Mouse (Mus musculus): ENCODE measurements around the gene Naa60.
"Not testable (repeated sequence)": the region's sequence is repeated elsewhere in the genome, so short reads cannot be mapped to it uniquely, and the experiment has no call there.

Gene Naa60

DNA sequence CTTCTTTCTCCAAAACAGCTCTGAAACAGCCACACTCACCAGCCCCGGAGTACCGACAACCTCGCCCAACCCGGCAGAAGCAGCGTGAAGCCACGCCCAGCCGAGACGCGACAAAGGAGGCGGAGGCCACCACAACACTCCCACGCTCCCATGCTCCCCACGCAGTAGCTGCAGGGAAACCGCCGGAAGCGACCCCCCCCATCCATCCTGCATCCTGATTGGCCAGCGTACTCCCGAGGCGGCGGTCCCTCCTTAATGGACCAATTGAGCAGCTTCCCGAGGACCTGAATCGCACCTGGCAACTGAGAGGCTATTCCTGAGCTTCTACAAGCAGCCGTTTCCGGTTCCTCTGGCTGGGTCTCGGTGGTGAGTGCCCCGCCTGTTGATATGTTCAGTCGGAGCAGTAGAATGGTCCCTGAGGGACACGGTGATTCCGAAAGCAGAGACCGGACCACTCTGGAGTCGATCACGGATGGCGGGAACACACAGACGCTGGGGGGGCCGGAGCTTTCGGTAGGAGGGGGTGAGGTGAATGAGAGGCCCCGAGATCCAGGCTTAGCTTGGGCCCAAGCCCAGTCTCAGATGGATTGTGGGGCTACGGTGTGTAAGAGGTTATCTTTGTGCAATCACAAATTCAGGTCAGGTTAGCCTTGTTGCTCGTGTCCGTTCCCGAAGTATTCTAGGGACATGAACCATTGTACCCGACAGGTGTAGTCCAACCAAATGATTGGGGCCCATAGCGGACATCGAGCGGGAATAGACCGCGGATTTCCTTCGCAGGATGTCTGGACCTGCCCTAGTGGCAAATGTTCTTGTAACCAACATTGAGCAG lies at the start of gene Naa60:
Gene Naa60, plus strand, starts transcription at position 160 of the 832 bp plus-strand sequence.
- peak; percentile 73 to 88 for DNase-seq (ENCODE audit: low spot score in 2 of 2)

GRCm38 (mm10) chr16:3828021-3828420 lies 44.2 kb upstream of the Naa60 start:
- DNase-seq (ENCODE audit: low spot score in 2 of 2), result no peak

GRCm38 (mm10) chr16:3829727-3830126 lies 42.4 kb upstream of the Naa60 start:
- DNase-seq (ENCODE audit: low spot score in 2 of 2), result no peak

GRCm38 (mm10) chr16:3830588-3831109 lies 41.5 kb upstream of the Naa60 start, which contains the start of gene Olfr15:
Gene Olfr15 (plus strand): TSS chr16:3830878.
- no peak for DNase-seq (ENCODE audit: low spot score in 2 of 2)

- DNase-seq (ENCODE audit: low spot score in 2 of 2), result no peak
Measured at GRCm38 (mm10) chr16:3835461-3835860, 36.7 kb upstream of the Naa60 start.

GRCm38 (mm10) chr16:3839157-3839885 lies 32.9 kb upstream of the Naa60 start:
- no peak for DNase-seq (ENCODE audit: low spot score in 2 of 2)

- no peak for DNase-seq (ENCODE audit: low spot score in 2 of 2)
Measured at GRCm38 (mm10) chr16:3842989-3843388, 29.2 kb upstream of the Naa60 start.

GRCm38 (mm10) chr16:3843796-3844195 lies 28.4 kb upstream of the Naa60 start:
- DNase-seq (ENCODE audit: low spot score in 2 of 2), result no peak

DNA sequence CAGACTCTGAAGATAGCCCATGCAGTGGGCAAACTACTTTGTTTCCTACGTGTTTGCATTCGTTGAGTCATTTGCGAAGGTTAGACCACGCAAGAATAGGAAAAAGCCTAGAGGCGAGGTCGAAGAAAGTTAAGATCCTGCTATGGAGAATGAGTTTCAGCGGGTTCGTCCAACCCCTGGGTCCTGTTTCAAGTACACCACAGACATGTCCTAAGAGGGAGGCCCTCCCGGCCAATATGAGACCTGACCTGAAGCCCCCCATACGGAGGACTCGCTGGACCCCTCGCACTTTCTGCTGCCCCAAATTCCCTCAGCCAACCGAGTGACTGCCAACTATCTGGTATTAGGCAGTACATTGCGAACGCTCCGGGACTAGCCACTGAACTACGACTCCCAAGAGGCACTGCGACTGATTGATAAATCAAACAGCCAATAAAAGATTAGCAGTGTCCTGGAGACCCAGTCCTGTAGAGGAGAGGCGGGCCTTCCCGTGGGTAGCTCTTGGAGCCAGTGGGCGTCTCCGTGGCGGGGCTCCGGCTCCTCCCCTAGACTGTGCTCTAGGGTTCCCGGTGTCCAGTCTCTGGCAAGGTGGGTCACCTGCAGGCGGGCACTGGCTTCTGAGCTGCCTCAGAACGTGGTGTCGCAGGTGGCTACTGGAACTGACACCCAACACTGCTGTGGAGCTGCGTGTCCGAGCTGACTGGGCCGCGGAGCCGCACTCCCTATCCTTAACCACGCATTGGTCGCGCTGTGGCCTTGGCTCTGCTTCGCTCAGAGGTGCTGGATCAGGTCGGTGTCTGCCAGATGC lies 25.3 kb upstream of the Naa60 start, which contains the start of gene Zfp174:
Gene Zfp174, plus strand, starts transcription at position 558 of the 808 bp plus-strand sequence.
- DNase-seq (ENCODE audit: low spot score in 2 of 2), result peak; percentile 84 to 92

GRCm38 (mm10) chr16:3847871-3848270 lies 24.3 kb upstream of the Naa60 start:
- DNase-seq (ENCODE audit: low spot score in 2 of 2), result no peak

GRCm38 (mm10) chr16:3848416-3848815 lies 23.8 kb upstream of the Naa60 start:
- DNase-seq (ENCODE audit: low spot score in 2 of 2), result no peak

- not testable (repeated sequence) for DNase-seq (ENCODE audit: low spot score in 2 of 2)
Measured at GRCm38 (mm10) chr16:3851301-3851700, 20.9 kb upstream of the Naa60 start.

GRCm38 (mm10) chr16:3852586-3852985 lies 19.6 kb upstream of the Naa60 start:
- DNase-seq (ENCODE audit: low spot score in 2 of 2), result no peak

DNA sequence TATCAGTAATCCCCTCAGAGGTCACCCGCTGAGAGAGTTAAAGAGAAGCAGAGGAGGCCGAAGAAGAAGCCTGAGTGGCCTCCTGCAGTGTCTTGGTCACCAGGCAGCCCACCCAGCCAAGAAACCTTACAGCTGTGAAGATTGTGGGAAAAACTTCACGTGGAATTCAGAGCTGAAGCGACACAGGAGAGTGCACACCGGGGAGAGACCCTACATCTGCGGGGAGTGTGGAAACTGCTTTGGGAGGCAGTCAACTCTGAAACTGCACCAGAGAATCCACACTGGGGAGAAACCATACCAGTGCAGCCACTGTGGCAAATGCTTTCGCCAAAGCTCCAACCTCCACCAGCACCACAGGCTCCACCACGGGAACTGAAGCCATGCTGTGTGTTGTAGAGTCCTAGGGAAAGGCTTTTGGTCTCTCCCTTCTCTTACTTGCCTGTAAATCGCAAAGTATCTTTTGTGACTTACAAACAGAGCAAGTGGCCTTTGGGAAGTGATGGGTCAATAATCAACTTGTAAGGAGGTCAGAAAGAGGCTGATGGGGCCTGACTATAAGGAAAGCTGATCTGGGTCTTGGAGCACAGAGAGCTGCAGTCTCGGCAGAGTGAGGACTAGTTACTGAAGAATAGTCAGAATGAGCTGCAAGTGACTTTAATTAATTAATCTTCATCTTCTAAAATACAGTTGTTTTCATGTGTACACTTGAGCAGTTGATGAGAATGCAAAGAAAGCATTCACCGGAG lies 17.6 kb upstream of the Naa60 start:
- DNase-seq (ENCODE audit: low spot score in 2 of 2), result no peak

GRCm38 (mm10) chr16:3855776-3856175 lies 16.4 kb upstream of the Naa60 start:
- no peak for DNase-seq (ENCODE audit: low spot score in 2 of 2)

DNA sequence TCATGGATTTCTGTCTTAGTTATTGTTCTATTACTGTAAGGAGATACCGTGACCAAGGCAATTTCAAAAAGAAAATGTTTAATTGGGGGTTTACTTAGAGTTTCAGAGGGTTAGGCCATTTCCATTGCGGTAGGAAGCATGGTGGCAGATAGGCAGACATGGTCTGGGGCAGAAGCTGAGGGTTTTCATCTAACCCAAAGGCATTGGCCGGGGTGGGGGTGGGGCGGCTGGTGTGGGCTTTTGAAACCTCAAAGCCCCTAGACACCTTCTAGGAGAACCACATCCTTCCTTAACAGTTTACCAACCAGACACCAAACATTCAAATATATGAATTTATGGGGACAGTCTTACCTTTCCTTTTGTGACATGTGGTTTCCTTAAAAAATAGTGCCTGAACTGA lies 12.9 kb upstream of the Naa60 start:
- DNase-seq (ENCODE audit: low spot score in 2 of 2), result no peak

DNA sequence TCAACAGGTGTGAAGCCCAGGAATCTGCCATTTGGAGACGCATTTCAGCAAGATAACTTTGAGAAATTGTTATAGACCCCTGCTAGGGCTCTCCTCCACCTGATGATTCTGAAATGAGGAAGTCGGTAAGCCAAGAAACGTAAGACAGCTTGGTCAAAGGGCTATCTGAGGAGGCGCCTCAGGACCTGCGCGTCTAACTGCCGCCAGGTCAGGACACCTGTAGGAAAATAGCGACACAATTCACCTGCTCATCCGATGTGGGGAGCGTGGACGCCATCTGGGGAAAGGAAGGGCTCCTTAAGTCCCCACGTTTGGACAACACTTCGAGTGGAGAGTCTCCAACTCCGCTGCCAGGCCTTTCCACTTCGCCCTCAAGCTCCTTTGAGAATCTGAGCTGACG lies 360 bp upstream of the Naa60 start:
- no peak for DNase-seq (ENCODE audit: low spot score in 2 of 2)

DNA sequence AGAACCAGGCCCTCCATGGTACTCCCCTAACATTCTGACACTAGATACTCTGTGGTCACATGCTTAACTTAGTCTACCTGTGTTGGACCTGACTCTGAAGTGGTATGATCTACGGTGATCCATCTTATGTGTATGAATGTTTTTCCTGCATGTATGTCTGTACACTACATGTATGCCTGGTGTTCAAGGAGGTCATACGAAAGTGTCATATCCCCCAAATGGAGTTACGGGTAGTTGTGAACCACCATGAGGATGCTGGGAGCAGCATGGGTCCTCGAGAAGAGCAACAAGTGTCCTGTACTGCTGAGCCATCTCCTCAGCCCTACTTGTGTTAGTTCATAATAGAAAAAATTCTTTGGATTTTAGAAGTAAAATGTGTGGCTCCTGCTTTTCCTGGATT lies 4.2 kb downstream of the Naa60 start:
- DNase-seq (ENCODE audit: low spot score in 2 of 2), result no peak

DNA sequence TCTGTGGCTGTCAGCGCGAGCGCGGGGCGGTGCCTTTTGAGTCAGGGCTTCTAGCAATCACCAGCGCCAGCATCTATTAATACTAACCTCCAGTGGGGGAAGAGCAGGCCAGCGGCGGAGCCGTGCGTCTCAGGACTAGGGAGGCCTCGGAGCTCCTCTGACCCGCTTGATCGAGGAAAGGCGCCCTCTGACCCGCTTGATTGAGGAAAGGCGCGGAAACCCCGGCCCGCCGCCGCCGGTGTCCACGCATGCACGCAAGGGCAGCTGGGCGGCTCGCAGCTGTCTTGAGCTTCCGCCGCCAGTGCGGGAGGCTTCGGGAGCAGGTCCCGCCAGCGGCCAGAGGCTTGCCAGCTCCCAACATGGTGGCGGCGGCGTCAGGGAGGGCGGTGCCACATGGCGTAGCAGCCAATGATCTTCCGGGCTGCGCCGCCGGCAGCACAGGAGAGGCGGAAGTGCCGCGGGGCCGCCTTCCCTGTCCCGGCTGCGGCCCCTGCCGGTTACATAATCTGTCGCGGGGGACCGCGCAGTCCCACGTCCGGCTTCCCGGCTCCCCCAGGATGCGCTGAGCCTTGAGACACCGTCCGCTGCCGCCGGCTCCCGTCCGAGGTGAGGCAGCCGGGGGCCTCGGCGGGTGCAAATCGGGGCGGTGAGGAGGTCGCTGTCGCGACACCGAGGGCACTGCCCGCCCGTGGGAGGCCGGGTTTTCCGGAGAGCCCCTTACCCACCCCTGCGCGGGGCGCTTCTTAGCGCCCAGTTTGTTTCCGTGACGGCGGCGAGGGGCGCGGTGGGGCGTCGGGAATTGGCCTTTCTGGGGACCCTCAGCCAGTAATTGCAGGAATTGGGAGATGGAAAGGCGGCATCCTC lies 12.3 kb downstream of the Naa60 start, which contains the start of the genes Zfp597 and Gm20695:
Gene Zfp597, minus strand, starts transcription at position 361 of the 864 bp plus-strand sequence.
Gene Gm20695, plus strand, starts transcription at position 448 of the 864 bp plus-strand sequence.
- DNase-seq (ENCODE audit: low spot score in 2 of 2), result peak; percentile 95 to 96

Measured in spleen, postnatal 10 days (tissue).